Mouse (Mus musculus): ENCODE measurements at regions not wholly inside any gene's neighbourhood (a gene's known extent, or its start where the extent isn't known, plus 50 kb on each side); places are given as distances from the start of the nearest gene placed in this dataset.
A peak's percentile ranks its signal among the peaks of the same experiment; 100 is the strongest.

GRCm38 (mm10) chr1:167517611-167518110 lies 51.1 kb upstream of the Lrrc52 start:
- intact Hi-C loops (cut with DNase I) = no loop called here
- peak in 1 of 2 experiments; percentile 5 for DNase-seq (ENCODE audit: low spot score in 2 of 2)

GRCm38 (mm10) chr1:167523881-167524280 lies 57.3 kb upstream of the Lrrc52 start:
- intact Hi-C loops (cut with DNase I) = no loop called here
- DNase-seq (ENCODE audit: low spot score in 2 of 2) = peak in 1 of 2 experiments; percentile 2

GRCm38 (mm10) chr1:167532571-167533331 lies 65.4 kb upstream of the Rxrg start:
- intact Hi-C loops (cut with DNase I) = no loop called here
- peak; percentile 36 to 60 for DNase-seq (ENCODE audit: low spot score in 2 of 2)

- no peak for DNase-seq (ENCODE audit: low spot score in 2 of 2)
- intact Hi-C loops (cut with DNase I) = no loop called here
These were observed 52.2 kb upstream of the Rxrg start for GRCm38 (mm10) chr1:167546000-167546399.

- no peak for DNase-seq (ENCODE audit: low spot score in 2 of 2)
- intact Hi-C loops (cut with DNase I) = no loop called here
These were observed 50.9 kb upstream of the Rxrg start for GRCm38 (mm10) chr1:167547248-167547647.

Measured in left cerebral cortex, postnatal 25 days (tissue).